Mouse (Mus musculus): Measurements from ENCODE around the gene Map7d2. TPM values are rescaled to one million over a fixed set of nuclear protein-coding genes. Genes with fewer than 3 reads are reported as not detected.
"Not testable (repeated sequence)": the region's sequence is repeated elsewhere in the genome, so short reads cannot be mapped to it uniquely, and the experiment has no call there.

Gene Map7d2
- polyA plus RNA-seq, 1 experiment: 0.14 TPM

DNA sequence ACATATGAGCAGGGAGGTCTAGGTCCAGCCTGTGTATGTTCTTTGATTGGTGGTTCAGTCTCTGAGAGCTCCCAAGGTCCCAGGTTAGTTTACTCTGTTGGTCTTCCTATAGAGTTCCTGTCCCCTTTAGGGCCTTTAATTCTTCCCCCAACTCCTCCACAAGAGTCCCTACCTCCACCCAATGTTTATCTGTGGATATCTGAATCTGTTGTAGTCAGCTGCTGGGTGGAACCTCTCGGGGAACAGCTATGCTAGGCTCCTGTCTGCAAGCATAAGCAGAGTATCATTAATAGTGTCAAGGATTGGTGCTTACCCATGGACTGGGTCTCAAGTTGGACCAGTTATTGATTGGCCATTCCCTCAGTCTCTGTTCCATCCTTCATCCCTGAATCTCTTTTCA, 60.4 kb downstream of the Map7d2 start:
- no peaks in the 10 kb centered on the region for H3K27me3 ChIP-seq (replicated peaks; ENCODE audit: control insufficient read depth, insufficient read depth, low read length)
- H3K4me3 ChIP-seq (ENCODE audit: insufficient read depth, low read depth, low read length): no peak overlapping the region
- WGBS: 88% methylated on average over 1 of the region's 1 CpGs
- no peaks in the 10 kb centered on the region for H3K4me1 ChIP-seq (ENCODE audit: control insufficient read depth, insufficient read depth, low read length)
- H3K27ac ChIP-seq (ENCODE audit: insufficient read depth, low read depth, low read length): no peak overlapping the region
- TF ChIP-seq CTCF (conservative IDR thresholded peaks at IDR 0.05; ENCODE audit: insufficient read depth, insufficient read length, low read depth, low read length): no peak
- TF ChIP-seq POLR2A (IDR thresholded peaks at IDR 0.05; ENCODE audit: low read depth, low read length): no peak
- no peaks in the 10 kb centered on the region for H3K36me3 ChIP-seq (ENCODE audit: control insufficient read depth, insufficient read depth, low read length)
- no peak for DNase-seq

DNA sequence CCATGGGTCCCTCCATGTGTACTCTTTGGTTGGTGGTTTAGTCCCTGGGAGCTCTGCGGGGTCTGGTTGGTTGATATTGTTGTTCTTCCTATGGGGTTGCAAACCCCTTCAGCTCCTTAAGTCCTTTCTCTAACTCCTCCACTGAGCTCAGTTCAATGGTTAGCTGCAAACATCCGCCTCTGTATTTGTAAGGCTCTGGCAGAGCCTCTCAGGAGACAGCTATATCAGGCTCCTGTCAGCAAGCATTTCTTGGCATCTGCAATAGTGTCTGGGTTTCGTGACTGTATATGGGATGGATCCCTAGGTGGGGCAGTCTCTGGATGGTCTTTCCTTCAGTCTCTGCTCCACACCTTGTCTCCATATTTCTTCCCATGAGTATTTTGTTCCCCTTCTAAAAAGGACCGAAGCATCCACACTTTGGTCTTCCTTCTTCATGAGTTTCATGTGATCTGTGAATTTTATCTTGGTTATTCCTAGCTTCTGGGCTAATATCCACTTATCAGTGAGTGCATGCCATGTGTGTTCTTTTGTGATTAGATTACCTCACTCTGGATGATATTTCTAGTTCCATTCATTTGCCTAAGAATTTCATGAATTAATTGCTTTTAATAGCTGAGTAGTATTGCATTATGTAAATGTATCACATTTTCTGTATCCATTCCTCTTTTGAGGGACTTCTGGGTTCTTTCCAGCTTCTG, 64.0 kb downstream of the Map7d2 start:
- 88% methylated on average over 4 of the region's 4 CpGs for WGBS
- H3K4me3 ChIP-seq (ENCODE audit: insufficient read depth, low read depth, low read length); H3K36me3 ChIP-seq (ENCODE audit: control insufficient read depth, insufficient read depth, low read length); DNase-seq; H3K27ac ChIP-seq (ENCODE audit: insufficient read depth, low read depth, low read length); H3K27me3 ChIP-seq (replicated peaks; ENCODE audit: control insufficient read depth, insufficient read depth, low read length); H3K4me1 ChIP-seq (ENCODE audit: control insufficient read depth, insufficient read depth, low read length): not testable (repeated sequence)

DNA sequence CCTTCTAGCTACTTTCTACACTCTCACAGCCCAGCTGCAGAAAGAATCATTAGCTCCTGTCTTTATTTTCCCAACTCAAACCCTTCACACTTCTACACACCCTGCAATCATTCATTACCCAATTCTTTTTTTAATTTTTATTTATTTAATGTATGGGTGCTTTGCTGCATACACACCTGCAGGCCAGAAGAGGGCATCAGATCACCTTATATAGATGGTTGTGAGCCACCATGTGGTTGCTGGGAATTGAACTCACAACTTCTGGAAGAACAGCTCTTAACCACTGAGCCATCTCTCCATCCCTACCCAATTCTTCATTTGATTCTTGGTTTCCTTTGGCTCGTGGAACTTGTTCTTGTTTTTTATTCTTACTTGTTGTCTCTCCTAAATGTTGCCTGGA, 69.9 kb downstream of the Map7d2 start:
- 93% methylated on average over 1 of the region's 1 CpGs for WGBS
- TF ChIP-seq CTCF (conservative IDR thresholded peaks at IDR 0.05; ENCODE audit: insufficient read depth, insufficient read length, low read depth, low read length) (no peak), POLR2A (IDR thresholded peaks at IDR 0.05; ENCODE audit: low read depth, low read length) (no peak)
- no peaks in the 10 kb centered on the region for H3K4me1 ChIP-seq (ENCODE audit: control insufficient read depth, insufficient read depth, low read length)
- no peak overlapping the region for H3K27ac ChIP-seq (ENCODE audit: insufficient read depth, low read depth, low read length)
- H3K36me3 ChIP-seq (ENCODE audit: control insufficient read depth, insufficient read depth, low read length): no peaks in the 10 kb centered on the region
- no peaks in the 10 kb centered on the region for H3K27me3 ChIP-seq (replicated peaks; ENCODE audit: control insufficient read depth, insufficient read depth, low read length)
- no peak for DNase-seq
- H3K4me3 ChIP-seq (ENCODE audit: insufficient read depth, low read depth, low read length): no peak overlapping the region

DNA sequence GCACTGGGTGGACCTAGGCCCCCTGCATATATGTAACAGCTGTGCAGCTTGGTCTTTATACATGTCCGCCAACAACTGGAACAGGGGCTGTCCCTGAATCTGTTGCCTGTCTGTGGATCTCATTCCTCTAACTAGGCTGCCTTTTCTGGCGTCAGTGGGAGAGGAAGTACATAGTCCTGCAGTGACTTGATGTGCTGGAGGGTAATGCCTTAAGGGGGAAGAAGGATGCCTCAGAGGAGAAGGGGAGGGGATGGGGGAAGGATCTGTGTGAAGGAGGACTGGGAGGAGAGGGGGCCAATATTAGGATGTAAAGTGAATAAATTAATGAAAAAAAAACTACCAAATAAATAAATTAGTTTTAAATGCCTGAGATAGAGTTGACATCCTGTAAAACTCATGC, 88.8 kb downstream of the Map7d2 start:
- Histone ChIP-seq H3K4me1 (ENCODE audit: control insufficient read depth, insufficient read depth, low read length) (no peaks in the 10 kb centered on the region), H3K4me3 (ENCODE audit: insufficient read depth, low read depth, low read length) (no peak overlapping the region), H3K27me3 (replicated peaks; ENCODE audit: control insufficient read depth, insufficient read depth, low read length) (no peaks in the 10 kb centered on the region), H3K27ac (ENCODE audit: insufficient read depth, low read depth, low read length) (no peak overlapping the region), H3K36me3 (ENCODE audit: control insufficient read depth, insufficient read depth, low read length) (no peaks in the 10 kb centered on the region)
- no peak for TF ChIP-seq CTCF (conservative IDR thresholded peaks at IDR 0.05; ENCODE audit: insufficient read depth, insufficient read length, low read depth, low read length)
- TF ChIP-seq POLR2A (IDR thresholded peaks at IDR 0.05; ENCODE audit: low read depth, low read length): no peak
- no peak for DNase-seq
- WGBS: 51% methylated on average over 2 of the region's 2 CpGs

DNA sequence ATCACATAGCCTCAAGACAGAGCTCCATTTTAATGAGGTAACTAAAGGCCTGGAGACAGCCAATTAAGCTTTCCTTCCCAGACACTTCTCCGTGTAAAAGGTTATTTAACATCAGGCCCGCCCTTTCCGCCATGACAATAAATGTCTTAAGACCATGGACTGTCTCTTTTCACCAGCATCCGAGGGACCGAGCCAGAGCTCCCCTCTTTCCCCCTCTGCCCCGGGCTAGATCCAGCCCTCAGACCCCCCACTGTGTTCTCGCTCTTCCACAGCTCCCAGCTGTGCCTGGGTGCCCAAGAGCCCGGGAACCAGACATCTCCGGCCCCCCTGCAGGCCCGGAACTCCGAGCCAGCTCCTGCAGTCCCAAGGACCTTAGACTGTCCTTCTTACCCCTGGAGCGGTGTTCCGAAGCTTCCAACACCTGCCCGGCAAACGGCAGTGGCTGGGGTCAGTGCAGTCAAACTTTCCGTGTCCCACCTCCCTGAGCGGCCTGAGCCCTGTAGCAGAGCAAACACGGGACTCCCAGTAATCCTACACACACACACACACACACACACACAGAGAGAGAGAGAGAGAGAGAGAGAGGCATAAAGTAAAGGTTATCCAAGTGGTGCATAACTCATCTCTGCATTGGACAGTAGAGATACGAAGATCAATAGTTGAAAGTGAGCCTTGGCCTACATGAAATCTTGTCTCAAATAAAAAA, 94.1 kb downstream of the Map7d2 start:
- no peaks in the 10 kb centered on the region for H3K27me3 ChIP-seq (replicated peaks; ENCODE audit: control insufficient read depth, insufficient read depth, low read length)
- H3K36me3 ChIP-seq (ENCODE audit: control insufficient read depth, insufficient read depth, low read length): no peaks in the 10 kb centered on the region
- WGBS: 57% methylated on average over 19 of the region's 19 CpGs
- DNase-seq: no peak
- H3K27ac ChIP-seq (ENCODE audit: insufficient read depth, low read depth, low read length): no peak overlapping the region
- TF ChIP-seq CTCF (conservative IDR thresholded peaks at IDR 0.05; ENCODE audit: insufficient read depth, insufficient read length, low read depth, low read length): no peak
- TF ChIP-seq POLR2A (IDR thresholded peaks at IDR 0.05; ENCODE audit: low read depth, low read length): no peak
- H3K4me3 ChIP-seq (ENCODE audit: insufficient read depth, low read depth, low read length): no peak overlapping the region
- H3K4me1 ChIP-seq (ENCODE audit: control insufficient read depth, insufficient read depth, low read length): no peaks in the 10 kb centered on the region

DNA sequence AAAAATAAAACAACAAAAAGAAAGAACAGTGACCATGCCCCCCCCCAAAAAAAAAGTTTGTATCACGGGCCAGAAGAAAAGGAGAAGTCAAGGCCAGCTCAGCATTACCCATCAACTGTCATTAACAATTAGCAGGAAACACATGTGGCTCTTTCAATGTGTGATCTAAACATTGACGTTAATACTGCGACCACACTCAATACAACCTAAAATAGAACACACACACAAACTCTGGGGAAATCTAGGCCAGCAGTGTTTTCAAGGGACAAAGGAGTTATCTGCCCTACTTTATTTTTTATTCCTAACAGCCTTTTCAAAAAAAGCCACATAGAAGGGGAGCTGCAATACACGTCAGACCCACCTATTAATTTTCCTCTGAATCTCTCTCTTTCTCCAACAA, 94.7 kb downstream of the Map7d2 start:
- 76% methylated on average over 4 of the region's 4 CpGs for WGBS
- Histone ChIP-seq H3K4me3 (ENCODE audit: insufficient read depth, low read depth, low read length) (no peak overlapping the region), H3K4me1 (ENCODE audit: control insufficient read depth, insufficient read depth, low read length) (no peaks in the 10 kb centered on the region), H3K27ac (ENCODE audit: insufficient read depth, low read depth, low read length) (no peak overlapping the region), H3K27me3 (replicated peaks; ENCODE audit: control insufficient read depth, insufficient read depth, low read length) (no peaks in the 10 kb centered on the region), H3K36me3 (ENCODE audit: control insufficient read depth, insufficient read depth, low read length) (no peaks in the 10 kb centered on the region)
- no peak for DNase-seq
- TF ChIP-seq CTCF (conservative IDR thresholded peaks at IDR 0.05; ENCODE audit: insufficient read depth, insufficient read length, low read depth, low read length): no peak

DNA sequence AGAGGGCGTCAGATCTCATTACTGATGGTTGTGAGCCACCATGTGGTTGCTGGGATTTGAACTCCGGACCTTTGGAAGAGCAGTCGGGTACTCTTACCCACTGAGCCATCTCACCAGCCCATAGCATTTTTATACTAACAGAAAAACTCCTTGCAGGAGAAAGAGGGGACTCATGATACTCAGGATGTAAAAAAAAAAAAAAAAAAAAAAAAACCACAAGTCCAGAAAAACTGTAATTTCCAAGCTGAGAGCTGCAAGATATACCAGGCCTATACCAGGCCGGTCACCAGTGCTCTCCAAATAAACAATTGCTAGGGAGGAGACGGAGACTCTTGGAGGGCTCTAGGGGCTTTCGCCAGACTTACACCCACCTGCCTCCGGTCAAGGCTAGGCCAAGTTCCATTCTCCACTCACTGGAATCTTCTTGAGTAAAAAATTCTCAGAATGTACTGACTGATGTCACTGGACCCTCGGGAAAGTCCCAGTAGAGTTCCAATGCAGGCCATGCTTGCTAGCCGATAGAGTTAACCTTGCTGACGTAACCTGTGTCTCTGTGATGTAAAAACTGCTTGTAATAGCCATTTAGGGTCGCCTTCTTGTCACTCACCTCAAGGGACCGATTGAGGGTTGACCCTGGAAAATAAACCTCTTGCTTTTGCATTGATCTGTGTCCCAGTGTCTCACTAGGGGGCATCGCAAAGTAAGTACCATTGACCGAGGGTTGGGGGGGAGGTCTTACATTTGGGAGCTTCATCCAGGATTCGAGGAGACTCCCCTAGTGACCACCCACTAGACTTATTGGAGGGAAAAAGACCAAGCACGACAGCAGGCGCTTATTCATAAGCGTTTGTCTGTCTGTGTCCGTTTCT, 95.7 kb downstream of the Map7d2 start:
- H3K4me1 ChIP-seq (ENCODE audit: control insufficient read depth, insufficient read depth, low read length): no peaks in the 10 kb centered on the region
- H3K36me3 ChIP-seq (ENCODE audit: control insufficient read depth, insufficient read depth, low read length): no peaks in the 10 kb centered on the region
- H3K27me3 ChIP-seq (replicated peaks; ENCODE audit: control insufficient read depth, insufficient read depth, low read length): no peaks in the 10 kb centered on the region
- no peak for DNase-seq
- H3K27ac ChIP-seq (ENCODE audit: insufficient read depth, low read depth, low read length): no peak overlapping the region
- no peak for TF ChIP-seq CTCF (conservative IDR thresholded peaks at IDR 0.05; ENCODE audit: insufficient read depth, insufficient read length, low read depth, low read length)
- TF ChIP-seq POLR2A (IDR thresholded peaks at IDR 0.05; ENCODE audit: low read depth, low read length): no peak
- WGBS: 85% methylated on average over 19 of the region's 19 CpGs
- no peak overlapping the region for H3K4me3 ChIP-seq (ENCODE audit: insufficient read depth, low read depth, low read length)

All from kidney, adult 2 months (tissue).